Mouse (Mus musculus) spleen, postnatal 10 days (tissue): ENCODE results near the gene Birc3.

Source experiments
- DNase-seq, 2 experiments: peaks; one replicate each; pipeline ENCODE4 v3.0.0; 2021 to 2022; ENCODE audit warnings: low spot score in 2 of 2

Gene Birc3

DNA sequence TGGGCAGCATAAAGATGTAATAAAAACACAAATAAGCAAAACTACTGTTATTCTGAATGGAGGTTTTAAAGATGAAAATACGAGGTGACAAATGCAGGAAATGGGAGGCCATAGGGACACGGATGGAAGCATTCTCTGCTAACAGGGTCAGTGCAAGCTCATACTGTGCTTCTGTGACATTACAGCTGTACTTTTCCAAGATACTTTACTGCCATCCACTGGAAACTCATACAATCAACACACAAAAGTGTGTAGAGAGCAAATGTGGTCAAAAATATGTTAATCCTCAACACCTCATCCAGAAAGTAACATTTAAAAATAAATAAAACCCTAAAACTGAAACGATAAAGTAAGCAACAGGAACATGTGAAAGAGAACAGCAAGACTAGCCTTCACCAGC lies 50.2 kb downstream of the Birc3 start:
- no peak for DNase-seq

DNA sequence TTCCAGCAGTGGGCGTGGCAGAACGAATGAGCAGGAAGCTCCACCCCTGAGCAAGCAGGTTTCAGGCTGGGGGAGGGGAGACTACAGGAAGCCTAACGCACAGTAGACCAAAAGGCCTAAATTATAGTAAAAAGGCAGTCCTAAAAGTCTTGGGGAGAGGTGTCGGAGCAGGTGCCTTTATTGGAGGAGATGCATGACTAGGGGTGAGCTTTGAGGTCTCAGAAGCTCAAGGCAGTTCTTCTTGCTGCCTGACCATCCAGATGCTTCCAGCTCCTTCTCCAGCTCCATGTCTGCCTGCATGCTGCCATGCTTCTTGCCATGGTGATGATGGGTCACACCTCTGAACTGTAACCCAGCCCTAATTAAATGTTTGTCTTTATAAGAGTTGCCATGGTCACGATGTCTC lies 67.9 kb downstream of the Birc3 start:
- DNase-seq: no peak
